Mouse (Mus musculus): Measurements from ENCODE around the gene Fxyd3. TPM values are rescaled to one million over a fixed set of nuclear protein-coding genes. Genes with fewer than 3 reads are reported as not detected.

Fxyd3 gene
- total and polyA plus RNA-seq, 2 experiments: 0.46 to 0.50 TPM

DNA sequence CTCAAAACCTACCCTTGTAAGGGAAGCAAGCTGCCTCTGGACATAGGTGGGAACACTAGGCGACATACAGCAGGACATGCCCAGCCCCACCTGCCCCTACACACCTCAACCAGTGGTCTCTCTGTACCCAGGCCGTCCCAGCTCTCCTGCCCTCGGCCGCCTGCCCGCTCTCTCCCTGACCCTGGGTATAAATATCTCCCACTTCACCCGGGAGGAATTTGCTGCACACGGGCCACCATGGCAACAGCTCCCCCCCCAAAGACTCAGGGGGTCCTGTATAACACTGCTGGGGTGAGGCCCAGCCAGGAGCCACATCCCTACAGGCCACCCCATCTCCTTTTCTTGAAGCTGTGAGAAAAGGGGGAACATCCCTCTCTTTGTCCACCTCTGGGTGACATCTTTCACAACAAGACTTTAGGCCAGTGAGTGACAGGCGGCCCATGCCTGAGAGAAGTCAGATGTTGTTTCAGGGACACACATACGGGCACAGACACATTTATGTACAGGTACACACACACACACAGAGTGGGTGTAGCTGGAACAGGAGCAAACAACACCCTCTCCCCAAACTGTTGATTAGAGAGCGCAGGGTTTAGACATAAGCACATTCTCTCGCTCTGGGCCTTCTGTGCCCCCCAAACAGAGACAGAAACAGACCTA is 21.7 kb downstream of the Fxyd3 start:
- peak overlapping the region; percentile 92 for H3K9ac ChIP-seq (ENCODE audit: low read depth, low read length)
- WGBS: 17% methylated on average over 11 of the region's 11 CpGs

DNA sequence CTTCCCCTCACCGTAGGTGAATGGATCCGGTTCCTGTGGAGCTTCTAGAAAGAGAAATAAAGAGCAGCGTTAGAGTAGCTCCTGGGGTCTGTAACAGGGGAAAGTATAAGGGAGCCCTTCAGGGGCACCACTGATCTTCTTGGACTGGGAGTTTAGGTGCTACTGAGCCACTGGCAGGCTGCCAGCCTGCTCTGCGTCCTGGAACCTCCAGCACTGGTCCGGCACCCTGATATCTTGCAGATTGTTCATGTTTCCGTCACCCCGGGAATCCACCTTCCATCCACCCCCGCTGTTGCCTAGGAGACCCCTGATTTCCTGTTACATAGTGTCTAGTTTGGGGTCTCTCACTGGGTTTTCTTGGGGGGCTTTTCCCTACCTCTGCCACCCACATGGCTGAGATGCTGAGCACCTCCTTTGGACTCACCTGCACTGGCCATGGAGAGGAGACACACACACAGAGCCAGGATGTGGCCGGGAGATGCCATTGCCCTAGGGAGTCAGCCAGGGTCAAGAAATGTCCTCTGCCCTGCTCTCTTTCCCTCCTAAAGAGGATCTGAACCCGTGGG is 22.5 kb downstream of the Fxyd3 start:
- TF ChIP-seq POLR2A (IDR thresholded peaks at IDR 0.05; ENCODE audit: extremely low read depth, insufficient read depth, low read length) (0 out of 2 replicates have a peak, but pooled peaks have one; percentile 6), CTCF (IDR thresholded peaks at IDR 0.05; ENCODE audit: low read depth, low read length) (no peak)
- H3K9ac ChIP-seq (ENCODE audit: low read depth, low read length): peak overlapping the region; percentile 92
- H3K27ac ChIP-seq (replicated peaks; ENCODE audit: insufficient read depth, low read depth, low read length): peak overlapping the region; percentile 98
- peak; percentile 79 for DNase-seq (ENCODE audit: extremely low read depth, low read depth, low spot score)
- peaks cover 3% of the 10 kb centered on the region for H3K36me3 ChIP-seq (ENCODE audit: control insufficient read depth, insufficient read depth, low read length)
- no peaks in the 10 kb centered on the region for H3K27me3 ChIP-seq (ENCODE audit: control insufficient read depth, insufficient read depth, low read length)
- 0 out of 2 replicates have a peak, but pooled peaks cover 2% of the 10 kb centered on the region for H3K79me2 ChIP-seq (ENCODE audit: control insufficient read depth, insufficient read depth, low read length)
- 24% methylated on average over 10 of the region's 10 CpGs for WGBS
- H3K4me1 ChIP-seq (ENCODE audit: control insufficient read depth, insufficient read depth, low read length): peaks cover 32% of the 10 kb centered on the region
- H3K4me3 ChIP-seq (ENCODE audit: insufficient read depth, low read depth, low read length): peak overlapping the region; percentile 83

More for the DNA sequence above, 21.7 kb downstream of the Fxyd3 start:
- Histone ChIP-seq H3K36me3 (ENCODE audit: control insufficient read depth, insufficient read depth, low read length) (peaks cover 3% of the 10 kb centered on the region), H3K4me3 (ENCODE audit: insufficient read depth, low read depth, low read length) (peak overlapping the region; percentile 83), H3K4me1 (ENCODE audit: control insufficient read depth, insufficient read depth, low read length) (peaks cover 32% of the 10 kb centered on the region), H3K27ac (replicated peaks; ENCODE audit: insufficient read depth, low read depth, low read length) (peak overlapping the region; percentile 98), H3K79me2 (ENCODE audit: control insufficient read depth, insufficient read depth, low read length) (0 out of 2 replicates have a peak, but pooled peaks cover 2% of the 10 kb centered on the region), H3K27me3 (ENCODE audit: control insufficient read depth, insufficient read depth, low read length) (no peaks in the 10 kb centered on the region)
- DNase-seq (ENCODE audit: extremely low read depth, low read depth, low spot score): peak; percentile 69
- TF ChIP-seq CTCF (IDR thresholded peaks at IDR 0.05; ENCODE audit: low read depth, low read length): no peak
- TF ChIP-seq POLR2A (IDR thresholded peaks at IDR 0.05; ENCODE audit: extremely low read depth, insufficient read depth, low read length): no peak

DNA sequence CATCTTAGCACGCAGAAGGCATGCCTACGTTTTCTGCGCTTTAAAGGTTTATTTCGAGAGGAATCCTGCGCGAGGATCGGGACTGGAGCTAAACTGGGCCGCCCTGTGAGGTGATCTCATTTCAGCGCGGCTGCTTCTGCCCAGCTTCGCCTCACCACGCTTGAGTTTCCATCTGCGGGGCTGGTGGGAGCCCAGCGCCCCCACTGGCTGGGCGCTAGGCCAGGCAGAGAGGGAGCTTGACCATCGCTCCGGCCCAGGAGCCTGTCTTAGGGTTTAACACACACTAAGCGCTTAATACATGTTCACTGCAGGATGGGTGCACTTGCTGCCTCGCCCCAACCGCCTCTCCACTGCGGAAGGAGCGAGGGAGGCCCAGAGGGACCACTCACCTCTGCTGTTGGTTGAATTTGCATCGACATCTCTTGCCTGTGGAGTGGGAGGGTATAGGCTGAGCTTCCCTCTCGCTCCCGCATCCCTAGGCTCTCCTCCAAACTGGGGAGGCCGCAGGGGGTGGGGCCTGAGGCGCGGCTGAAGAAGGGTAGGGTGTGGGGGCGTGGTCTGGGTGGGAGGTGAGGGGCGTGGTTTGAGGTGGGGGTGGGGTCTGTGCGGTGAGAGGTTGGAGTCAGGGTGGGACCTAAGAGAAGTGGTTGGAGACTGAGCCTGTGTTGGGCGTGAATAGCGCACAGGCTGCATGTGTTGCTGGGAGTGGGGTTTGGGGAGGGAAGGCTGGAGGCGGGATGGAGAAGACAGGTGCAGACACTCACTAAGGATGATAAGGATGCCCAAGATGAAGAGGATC is 23.7 kb downstream of the Fxyd3 start:
- Histone ChIP-seq H3K9ac (ENCODE audit: low read depth, low read length) (no peak overlapping the region), H3K4me3 (ENCODE audit: insufficient read depth, low read depth, low read length) (peak overlapping the region; percentile 25)

DNA sequence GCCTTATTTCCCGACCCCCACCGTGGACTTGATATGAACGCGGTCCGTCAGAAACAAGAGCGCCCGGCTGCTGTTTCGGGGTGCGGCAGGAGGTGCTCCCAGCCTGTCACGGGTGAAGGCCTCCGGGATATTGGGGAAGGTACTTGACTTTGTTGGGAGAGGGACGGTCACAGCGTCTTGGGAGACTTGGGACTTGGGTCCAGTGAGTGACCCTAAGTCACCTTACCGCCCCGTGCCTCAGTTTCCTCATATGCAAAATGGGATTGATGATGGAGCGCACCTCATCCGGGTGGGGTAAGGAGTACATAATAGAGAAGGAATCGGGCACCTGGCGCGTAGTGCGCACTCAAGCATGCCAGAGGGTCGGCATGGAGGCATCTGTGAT is 24.3 kb downstream of the Fxyd3 start:
- no peak for TF ChIP-seq CTCF (IDR thresholded peaks at IDR 0.05; ENCODE audit: low read depth, low read length)
- TF ChIP-seq POLR2A (IDR thresholded peaks at IDR 0.05; ENCODE audit: extremely low read depth, insufficient read depth, low read length): no peak
- Histone ChIP-seq H3K9ac (ENCODE audit: low read depth, low read length) (no peak overlapping the region), H3K27me3 (ENCODE audit: control insufficient read depth, insufficient read depth, low read length) (no peaks in the 10 kb centered on the region), H3K4me3 (ENCODE audit: insufficient read depth, low read depth, low read length) (no peak overlapping the region), H3K27ac (replicated peaks; ENCODE audit: insufficient read depth, low read depth, low read length) (no peak overlapping the region), H3K4me1 (ENCODE audit: control insufficient read depth, insufficient read depth, low read length) (peaks cover 19% of the 10 kb centered on the region), H3K36me3 (ENCODE audit: control insufficient read depth, insufficient read depth, low read length) (peaks cover 3% of the 10 kb centered on the region), H3K79me2 (ENCODE audit: control insufficient read depth, insufficient read depth, low read length) (0 out of 2 replicates have a peak, but pooled peaks cover 2% of the 10 kb centered on the region)
- 72% methylated on average over 22 of the region's 22 CpGs for WGBS
- no peak for DNase-seq (ENCODE audit: extremely low read depth, low read depth, low spot score)

More for the DNA sequence above, 23.7 kb downstream of the Fxyd3 start:
- Histone ChIP-seq H3K4me1 (ENCODE audit: control insufficient read depth, insufficient read depth, low read length) (peaks cover 24% of the 10 kb centered on the region), H3K27ac (replicated peaks; ENCODE audit: insufficient read depth, low read depth, low read length) (no peak overlapping the region), H3K27me3 (ENCODE audit: control insufficient read depth, insufficient read depth, low read length) (no peaks in the 10 kb centered on the region), H3K36me3 (ENCODE audit: control insufficient read depth, insufficient read depth, low read length) (peaks cover 3% of the 10 kb centered on the region), H3K79me2 (ENCODE audit: control insufficient read depth, insufficient read depth, low read length) (0 out of 2 replicates have a peak, but pooled peaks cover 2% of the 10 kb centered on the region)
- no peak for DNase-seq (ENCODE audit: extremely low read depth, low read depth, low spot score)
- no peak for TF ChIP-seq CTCF (IDR thresholded peaks at IDR 0.05; ENCODE audit: low read depth, low read length)
- TF ChIP-seq POLR2A (IDR thresholded peaks at IDR 0.05; ENCODE audit: extremely low read depth, insufficient read depth, low read length): 0 out of 2 replicates have a peak, but pooled peaks have one; percentile 20
- 62% methylated on average over 34 of the region's 34 CpGs for WGBS

DNA sequence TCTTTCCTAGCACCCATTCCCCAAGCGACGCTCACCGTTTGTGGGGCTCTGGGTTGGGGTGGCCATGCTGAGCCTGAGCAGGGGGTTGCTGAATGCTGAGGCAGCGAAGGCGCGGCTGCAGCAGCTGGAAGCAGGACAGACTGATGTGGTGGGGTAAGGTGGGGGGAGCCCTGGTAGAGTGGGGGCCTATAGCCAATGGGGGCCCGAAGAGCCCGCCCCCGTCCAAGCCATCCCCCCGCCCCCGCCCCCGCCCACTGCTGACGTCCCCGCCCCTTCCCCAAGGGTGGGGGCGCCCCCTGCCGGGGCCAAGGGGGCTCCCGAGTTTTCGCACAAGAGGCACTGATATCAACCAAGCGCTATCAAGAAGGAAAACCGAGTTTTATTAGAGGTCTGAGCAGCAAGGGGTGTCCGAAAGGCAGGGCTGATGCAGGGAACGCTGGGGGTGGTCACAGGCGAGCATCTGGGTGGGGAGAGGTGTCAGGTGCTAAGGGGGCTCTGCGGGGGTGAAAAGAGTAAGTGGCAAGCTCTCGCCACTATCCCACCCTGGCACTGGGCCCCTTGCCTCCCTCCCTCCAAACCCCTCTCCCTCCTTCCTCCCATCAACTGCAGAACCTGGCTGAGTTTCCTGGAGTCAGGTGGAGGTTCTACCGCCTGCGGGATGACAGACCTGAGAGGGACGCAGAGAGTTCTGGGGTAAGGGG is 25.0 kb downstream of the Fxyd3 start, which contains the start of gene Fxyd7:
Gene Fxyd7 (minus strand): TSS at position 147 of the 701 bp plus-strand sequence.
- Histone ChIP-seq H3K27me3 (ENCODE audit: control insufficient read depth, insufficient read depth, low read length) (no peaks in the 10 kb centered on the region), H3K4me3 (ENCODE audit: insufficient read depth, low read depth, low read length) (no peak within 1 kb of the TSS), H3K9ac (ENCODE audit: low read depth, low read length) (no peak within 1 kb of the TSS), H3K36me3 (ENCODE audit: control insufficient read depth, insufficient read depth, low read length) (peaks cover 3% of the 10 kb centered on the region), H3K27ac (replicated peaks; ENCODE audit: insufficient read depth, low read depth, low read length) (no peak within 1 kb of the TSS), H3K79me2 (ENCODE audit: control insufficient read depth, insufficient read depth, low read length) (0 out of 2 replicates have a peak, but pooled peaks cover 2% of the 10 kb centered on the region), H3K4me1 (ENCODE audit: control insufficient read depth, insufficient read depth, low read length) (peaks cover 12% of the 10 kb centered on the region; the same call in 1 of the 2 replicates)
- TF ChIP-seq POLR2A (IDR thresholded peaks at IDR 0.05; ENCODE audit: extremely low read depth, insufficient read depth, low read length): no peak
- 63% methylated on average over 28 of the region's 28 CpGs for WGBS
- no peak for DNase-seq (ENCODE audit: extremely low read depth, low read depth, low spot score)

Data from liver, adult 2 months (tissue).